Mouse (Mus musculus) embryo, embryonic 10 days (tissue): ENCODE measurements around the gene Arhgef12.
A peak's percentile ranks its signal among the peaks of the same experiment; 100 is the strongest.
"Not testable (repeated sequence)": the region's sequence is repeated elsewhere in the genome, so short reads cannot be mapped to it uniquely, and the experiment has no call there.

ENCODE experiments used
- DNase-seq: peaks from one replicate; pipeline ENCODE4 v3.0.0-alpha.2; 2015; ENCODE audit warnings: low spot score

Gene Arhgef12

DNA sequence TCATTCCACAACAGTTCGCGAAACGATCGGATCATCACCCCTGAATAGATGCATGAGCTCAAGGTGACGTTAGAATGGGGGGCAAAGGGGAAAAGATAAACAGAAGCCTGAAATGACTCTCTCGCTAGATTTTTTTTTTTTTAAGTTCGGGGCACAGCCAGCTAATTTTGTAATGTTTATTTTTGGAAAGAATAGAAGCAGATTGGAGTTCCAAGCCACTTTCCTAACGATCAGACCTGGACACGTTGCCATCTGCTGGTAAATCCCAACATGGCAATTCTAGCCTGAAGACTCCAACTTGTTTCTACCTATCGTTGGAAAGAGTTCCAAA is at the start of gene Arhgef12:
Gene Arhgef12 (minus strand): TSS at position 53 of the 331 bp plus-strand sequence.
- peak; percentile 73 for DNase-seq

DNA sequence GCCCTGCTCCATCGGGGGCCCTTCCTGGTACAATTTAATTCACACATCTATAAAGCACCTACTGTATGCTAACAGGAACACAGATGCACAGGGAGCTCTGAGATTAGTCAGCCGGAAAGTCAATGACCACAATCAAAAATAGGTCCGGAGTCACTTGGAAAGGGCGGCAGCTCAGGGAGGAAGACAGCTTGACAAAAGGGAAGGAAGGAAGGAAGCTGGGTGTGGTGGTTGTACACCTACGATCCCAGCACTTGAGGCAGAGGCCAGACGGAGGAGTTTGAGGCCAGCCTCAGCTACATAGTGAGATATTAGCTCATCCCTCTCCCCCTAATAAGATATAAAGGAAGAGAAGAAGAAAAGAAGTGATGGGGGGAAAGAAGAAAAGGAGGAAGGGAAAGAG is 48.9 kb upstream of the Arhgef12 start:
- no peak for DNase-seq

DNA sequence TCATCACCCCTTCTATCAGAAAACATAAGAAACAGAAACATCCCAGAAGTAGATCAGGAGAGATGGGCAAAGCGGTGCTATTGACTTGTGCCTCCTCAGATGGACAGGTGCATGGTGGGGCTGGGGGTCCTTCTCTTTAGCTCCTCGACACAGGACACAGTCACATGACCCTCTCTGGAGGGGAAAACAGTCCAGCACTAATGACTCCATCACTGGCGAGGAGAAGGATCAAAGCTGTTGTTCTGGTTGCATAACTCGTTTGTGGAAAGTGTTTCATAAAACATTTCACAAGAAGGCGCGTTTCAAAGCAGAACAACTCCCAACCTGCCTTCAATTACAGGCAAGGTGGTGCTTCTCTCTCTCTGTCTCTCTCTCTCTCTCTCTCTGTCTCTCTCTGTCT is 44.7 kb upstream of the Arhgef12 start:
- no peak for DNase-seq

GRCm38 (mm10) chr9:43150957-43151356 is 43.9 kb upstream of the Arhgef12 start:
- DNase-seq: no peak

DNA sequence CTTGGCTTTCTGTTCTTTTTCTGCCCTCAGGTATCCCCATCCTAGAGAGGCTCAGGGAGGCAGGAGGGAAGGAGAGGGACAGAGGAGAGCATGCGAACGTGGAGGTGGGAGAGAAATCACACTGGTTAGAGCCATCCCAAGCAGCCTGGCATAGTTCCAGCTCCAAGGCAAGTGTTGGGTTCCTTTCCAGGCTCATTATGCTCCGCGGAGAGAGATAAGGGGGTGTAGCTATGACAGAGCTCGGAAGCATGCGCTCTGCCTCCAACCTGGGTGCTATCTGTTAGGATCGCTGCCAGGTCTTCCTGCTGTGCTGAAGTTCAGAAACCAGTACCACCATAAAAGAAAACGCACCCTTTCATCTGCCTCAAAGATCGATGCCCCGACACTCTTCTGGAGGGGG is 43.0 kb upstream of the Arhgef12 start:
- no peak for DNase-seq

DNA sequence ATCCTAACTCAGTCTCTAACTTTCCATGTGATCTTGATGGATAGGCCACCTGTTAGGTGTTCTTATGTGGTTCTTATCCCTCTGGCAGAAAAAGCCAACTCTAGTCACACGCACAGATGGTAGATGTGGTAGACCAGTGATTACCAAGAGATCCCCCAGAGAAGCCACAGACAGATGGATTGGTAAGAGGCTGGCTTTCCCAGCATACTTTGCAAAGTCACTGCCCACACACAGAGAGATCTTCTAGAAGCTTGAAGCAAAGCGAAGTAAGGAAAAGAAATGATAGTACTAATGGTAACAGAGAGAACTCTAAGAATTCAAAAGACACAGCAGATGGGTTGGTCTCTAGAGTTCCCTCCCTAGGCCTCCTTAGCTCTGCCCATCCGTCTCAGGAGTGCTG is 42.5 kb upstream of the Arhgef12 start:
- no peak for DNase-seq

DNA sequence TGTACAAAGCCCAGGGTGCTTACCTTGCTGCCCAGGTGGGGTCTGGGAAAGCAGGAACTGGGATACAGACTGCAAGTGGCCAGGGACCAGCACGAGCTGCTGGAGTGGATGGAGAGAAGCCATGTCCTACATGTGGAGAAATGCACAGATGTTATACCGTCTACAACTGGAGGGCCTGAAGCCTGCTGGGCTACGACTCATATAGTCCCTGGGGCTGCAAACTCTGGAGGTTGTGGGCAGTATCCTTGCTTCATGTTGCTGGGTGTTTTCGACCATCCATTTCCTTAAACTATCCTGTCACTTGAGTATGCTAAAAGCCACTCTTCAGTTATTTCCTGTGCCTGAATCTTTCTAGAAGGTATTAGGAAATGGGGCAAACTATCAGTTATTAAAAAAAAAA is 38.2 kb upstream of the Arhgef12 start:
- no peak for DNase-seq

GRCm38 (mm10) chr9:43144206-43144810 is 37.3 kb upstream of the Arhgef12 start:
- DNase-seq: no peak

DNA sequence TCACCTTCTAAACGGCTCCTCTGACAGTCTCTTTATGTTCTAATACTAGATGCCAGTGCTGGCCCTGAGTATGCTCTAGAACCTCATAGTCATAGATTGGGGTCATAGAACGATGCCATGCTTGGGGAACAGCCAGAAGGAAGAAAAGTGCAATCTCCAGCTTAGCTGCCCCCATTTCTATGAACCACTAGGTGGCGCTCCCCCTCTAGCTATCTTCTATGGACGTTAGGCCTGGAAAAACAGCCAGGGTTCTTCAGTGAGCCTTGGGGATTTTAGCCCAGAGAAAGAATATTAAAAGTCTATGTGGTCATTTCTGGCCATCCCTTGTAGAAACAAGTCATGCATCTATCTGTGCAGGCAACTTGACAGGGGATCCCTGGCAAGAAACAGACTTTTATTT is 34.8 kb upstream of the Arhgef12 start:
- peak; percentile 79 for DNase-seq

- no peak for DNase-seq
Observed at GRCm38 (mm10) chr9:43133525-43133924, 26.5 kb upstream of the Arhgef12 start.

GRCm38 (mm10) chr9:43132380-43132779 is 25.3 kb upstream of the Arhgef12 start:
- DNase-seq: no peak

- DNase-seq: no peak
Observed at GRCm38 (mm10) chr9:43131940-43132339, 24.9 kb upstream of the Arhgef12 start.

- no peak for DNase-seq
Observed at GRCm38 (mm10) chr9:43130684-43131083, 23.6 kb upstream of the Arhgef12 start.

DNA sequence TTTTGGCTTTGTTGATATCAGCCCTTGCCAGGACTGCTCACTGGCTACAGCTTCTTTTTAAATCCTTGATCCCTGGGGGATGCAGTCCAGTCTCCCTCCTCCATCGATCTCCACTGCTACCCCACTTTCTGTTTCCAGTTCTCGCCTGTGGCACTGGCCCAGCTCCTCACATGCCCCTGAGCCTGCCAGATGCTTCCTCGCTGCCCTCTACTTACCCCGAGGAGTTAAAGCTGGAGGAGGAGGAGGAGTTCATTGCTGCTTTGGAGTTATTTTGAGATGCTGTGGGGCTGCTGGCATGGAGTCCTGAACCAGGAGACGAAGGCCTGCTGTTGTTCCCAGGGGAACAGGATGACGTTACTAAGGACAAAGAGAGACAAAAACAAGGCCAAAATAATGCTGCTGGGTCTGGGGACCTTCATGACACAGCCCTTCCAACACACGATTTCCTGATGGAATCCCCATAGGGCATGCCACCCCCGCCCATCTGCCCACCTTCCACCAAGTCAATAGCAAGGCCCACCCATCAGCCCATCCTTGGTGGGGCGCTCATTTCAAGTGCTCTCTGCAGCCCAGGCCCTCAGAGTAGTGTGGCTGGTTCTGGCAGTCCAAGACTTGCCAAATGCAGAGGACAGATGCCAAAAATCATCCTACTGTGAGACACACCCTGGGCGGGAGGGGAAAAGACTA is 20.2 kb upstream of the Arhgef12 start:
- no peak for DNase-seq

DNA sequence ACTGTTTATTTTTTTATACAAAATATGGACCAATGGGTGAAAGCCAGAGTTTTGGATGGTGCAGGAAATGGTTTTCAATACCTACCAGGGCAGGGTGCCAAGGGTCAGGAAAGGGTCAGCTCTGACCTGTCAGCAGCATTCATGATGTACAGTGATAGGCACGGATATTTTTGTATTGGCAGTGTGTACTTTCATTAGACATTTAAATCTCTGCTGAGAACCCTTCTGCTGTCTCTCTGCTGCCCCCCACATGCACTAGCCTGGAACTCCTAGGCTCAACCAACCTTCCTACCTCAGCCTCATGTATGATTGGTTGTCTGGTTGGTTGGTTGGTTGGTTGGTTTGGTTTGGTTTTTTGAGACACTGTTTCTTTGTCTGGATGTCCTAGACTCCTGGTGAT is 15.3 kb upstream of the Arhgef12 start:
- DNase-seq: no peak

GRCm38 (mm10) chr9:43121948-43122347 is 14.9 kb upstream of the Arhgef12 start:
- DNase-seq: not testable (repeated sequence)

DNA sequence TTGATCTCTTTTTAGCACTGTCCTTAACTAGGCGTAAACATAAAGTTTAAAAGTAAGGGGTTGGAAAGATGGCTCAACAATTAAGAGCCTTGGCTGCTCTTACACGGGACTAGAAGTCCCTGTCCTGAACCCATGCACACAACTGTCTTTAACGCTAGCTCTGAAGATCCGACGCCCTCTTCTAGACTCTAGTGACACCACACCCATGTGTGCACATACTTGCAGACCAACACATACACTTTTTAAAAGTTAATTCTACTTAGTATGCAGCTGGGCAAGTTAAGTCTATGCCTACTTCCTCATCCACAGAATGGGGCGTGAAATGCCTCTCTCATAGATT is 9.9 kb upstream of the Arhgef12 start:
- DNase-seq: no peak

- DNase-seq: peak; percentile 89
Observed at GRCm38 (mm10) chr9:43116134-43116996, 9.3 kb upstream of the Arhgef12 start, which contains the start of gene Tmem136. Gene Tmem136 (minus strand): TSS chr9:43116570.

DNA sequence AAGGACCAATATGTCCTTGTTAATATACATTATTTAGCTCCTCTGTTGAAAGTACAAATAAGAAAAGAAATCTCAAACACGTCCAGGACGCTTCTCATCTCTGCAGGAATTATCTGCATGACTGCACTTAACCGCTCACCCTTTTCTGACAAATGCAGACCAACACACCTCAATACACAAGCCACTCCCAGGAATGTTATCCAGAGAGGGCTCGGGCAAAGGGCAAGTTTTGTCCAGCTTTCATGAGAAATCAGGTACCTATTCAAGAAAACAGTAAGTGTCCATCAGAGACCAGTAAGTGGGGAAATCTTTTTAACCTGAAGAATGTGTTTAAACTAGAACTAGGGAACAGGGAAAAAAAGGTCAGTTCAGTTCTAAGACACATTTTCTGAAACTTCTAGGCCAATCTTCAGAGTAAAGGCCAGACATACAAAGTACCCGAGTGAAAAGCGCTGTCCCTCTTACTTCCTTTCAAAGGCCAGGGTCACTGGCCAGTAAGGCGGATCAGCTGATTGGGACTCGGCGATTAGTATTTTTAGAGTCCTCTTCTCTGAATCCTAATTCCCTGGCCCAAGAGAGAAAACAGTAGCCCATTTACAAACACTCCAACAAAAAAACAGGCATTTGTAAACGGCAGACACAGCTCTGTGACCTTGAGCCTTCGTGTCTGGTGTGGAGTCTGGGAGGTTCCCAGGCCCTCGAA is 8.5 kb upstream of the Arhgef12 start:
- DNase-seq: no peak

- no peak for DNase-seq
Observed at GRCm38 (mm10) chr9:43114833-43115232, 7.8 kb upstream of the Arhgef12 start.

DNA sequence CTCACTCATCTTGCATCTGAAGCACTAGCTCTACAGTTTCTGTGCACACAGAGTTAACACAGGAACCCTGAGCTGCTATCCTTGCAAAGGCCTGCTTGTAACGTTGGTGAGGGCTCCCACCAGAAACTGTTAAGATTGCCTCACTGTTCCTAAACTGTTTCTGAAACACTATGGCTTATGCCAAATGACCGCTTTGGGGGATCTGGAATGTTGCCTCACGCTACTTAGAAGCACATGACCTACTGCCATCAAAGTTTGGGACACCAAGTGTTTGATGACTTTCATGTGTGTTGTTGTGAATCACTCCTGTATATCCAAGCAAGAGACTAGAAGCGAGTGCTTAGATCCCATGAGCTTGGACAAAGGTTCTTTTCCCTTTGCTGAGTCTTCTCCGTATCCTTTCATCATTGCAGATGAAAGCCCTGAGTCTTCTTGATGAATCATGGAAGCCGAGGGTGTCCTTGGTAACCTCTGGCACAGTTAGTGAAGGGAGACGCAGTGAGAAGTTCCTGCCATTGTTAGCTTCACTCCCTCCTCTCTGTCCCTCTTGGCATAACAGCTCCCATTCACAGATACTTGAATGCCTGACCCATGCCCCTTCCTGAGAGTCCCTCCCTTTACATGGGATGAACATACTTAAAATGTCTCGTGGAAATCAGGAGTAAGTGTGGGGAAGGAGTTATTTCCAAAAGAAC is 3.4 kb upstream of the Arhgef12 start:
- DNase-seq: no peak

GRCm38 (mm10) chr9:43109125-43109524 is 2.1 kb upstream of the Arhgef12 start:
- no peak for DNase-seq
